Mouse (Mus musculus): ENCODE measurements around the gene Hist1h2bb. TPM values are rescaled to one million over a fixed set of nuclear protein-coding genes. Genes with fewer than 3 reads are reported as not detected.
A peak's percentile ranks its signal among the peaks of the same experiment; 100 is the strongest.
"Not testable (repeated sequence)": the region's sequence is repeated elsewhere in the genome, so short reads cannot be mapped to it uniquely, and the experiment has no call there.

The Hist1h2bb gene
- polyA plus RNA-seq, 1 experiment: 2.8 TPM

- H3K79me2 ChIP-seq (ENCODE audit: control insufficient read depth, insufficient read depth): no peaks in the 10 kb centered on the region
- no peaks in the 10 kb centered on the region for H3K79me3 ChIP-seq (ENCODE audit: low read depth)
- no peaks in the 10 kb centered on the region for H3K36me3 ChIP-seq (ENCODE audit: control insufficient read depth, insufficient read depth)
- no peak overlapping the region for H3K4me3 ChIP-seq (ENCODE audit: insufficient read depth, poor library complexity, severe bottlenecking)
- no peak for TF ChIP-seq MYOD1 (IDR thresholded peaks at IDR 0.05; ENCODE audit: control insufficient read depth, insufficient read length, low read depth)
- TF ChIP-seq FOSL1 (IDR thresholded peaks at IDR 0.05; ENCODE audit: insufficient read depth, low read length, poor library complexity, severe bottlenecking): no peak
- peak; percentile 31 for TF ChIP-seq CTCF (IDR thresholded peaks at IDR 0.05; ENCODE audit: control insufficient read depth, insufficient read depth, insufficient read length)
- no peaks in the 10 kb centered on the region for H3K27me3 ChIP-seq (ENCODE audit: control insufficient read depth, insufficient read depth, insufficient read length)
- peak overlapping the region; percentile 43 for H3ac ChIP-seq (ENCODE audit: control insufficient read depth, insufficient read length, low read depth)
Measured at GRCm38 (mm10) chr13:23700786-23701520, 45.6 kb upstream of the Hist1h2bb start.

- H3K36me3 ChIP-seq (ENCODE audit: control insufficient read depth, insufficient read depth): no peaks in the 10 kb centered on the region
- no peaks in the 10 kb centered on the region for H3K79me2 ChIP-seq (ENCODE audit: control insufficient read depth, insufficient read depth)
- TF ChIP-seq CTCF (IDR thresholded peaks at IDR 0.05; ENCODE audit: control insufficient read depth, insufficient read depth, insufficient read length) (no peak), MYOG (IDR thresholded peaks at IDR 0.05; ENCODE audit: control insufficient read depth, extremely low read depth, insufficient read length) (no peak), FOSL1 (IDR thresholded peaks at IDR 0.05; ENCODE audit: insufficient read depth, low read length, poor library complexity, severe bottlenecking) (no peak), CEBPB (IDR thresholded peaks at IDR 0.05; ENCODE audit: low read depth) (no peak), MAX (IDR thresholded peaks at IDR 0.05) (no peak), USF1 (IDR thresholded peaks at IDR 0.05; ENCODE audit: low read depth) (no peak), MYOD1 (IDR thresholded peaks at IDR 0.05; ENCODE audit: control insufficient read depth, insufficient read length, low read depth) (no peak)
- no peaks in the 10 kb centered on the region for H3K27me3 ChIP-seq (ENCODE audit: control insufficient read depth, insufficient read depth, insufficient read length)
- no peak overlapping the region for H3ac ChIP-seq (ENCODE audit: control insufficient read depth, insufficient read length, low read depth)
- no peaks in the 10 kb centered on the region for H3K79me3 ChIP-seq (ENCODE audit: low read depth)
- H3K4me3 ChIP-seq (ENCODE audit: insufficient read depth, poor library complexity, severe bottlenecking): no peak overlapping the region
Measured at GRCm38 (mm10) chr13:23702220-23702619, 44.3 kb upstream of the Hist1h2bb start.

- not testable (repeated sequence) for H3K79me2 ChIP-seq (ENCODE audit: control insufficient read depth, insufficient read depth); H3K36me3 ChIP-seq (ENCODE audit: control insufficient read depth, insufficient read depth); H3ac ChIP-seq (ENCODE audit: control insufficient read depth, insufficient read length, low read depth); H3K79me3 ChIP-seq (ENCODE audit: low read depth); H3K4me3 ChIP-seq (ENCODE audit: insufficient read depth, poor library complexity, severe bottlenecking); H3K27me3 ChIP-seq (ENCODE audit: control insufficient read depth, insufficient read depth, insufficient read length)
Measured at GRCm38 (mm10) chr13:23702801-23703200, 43.7 kb upstream of the Hist1h2bb start.

- no peaks in the 10 kb centered on the region for H3K79me3 ChIP-seq (ENCODE audit: low read depth)
- H3ac ChIP-seq (ENCODE audit: control insufficient read depth, insufficient read length, low read depth): no peak overlapping the region
- no peaks in the 10 kb centered on the region for H3K79me2 ChIP-seq (ENCODE audit: control insufficient read depth, insufficient read depth)
- no peaks in the 10 kb centered on the region for H3K27me3 ChIP-seq (ENCODE audit: control insufficient read depth, insufficient read depth, insufficient read length)
- H3K36me3 ChIP-seq (ENCODE audit: control insufficient read depth, insufficient read depth): no peaks in the 10 kb centered on the region
- no peak overlapping the region for H3K4me3 ChIP-seq (ENCODE audit: insufficient read depth, poor library complexity, severe bottlenecking)
- TF ChIP-seq USF1 (IDR thresholded peaks at IDR 0.05; ENCODE audit: low read depth): no peak
- TF ChIP-seq CTCF (IDR thresholded peaks at IDR 0.05; ENCODE audit: control insufficient read depth, insufficient read depth, insufficient read length): no peak
- TF ChIP-seq CEBPB (IDR thresholded peaks at IDR 0.05; ENCODE audit: low read depth): no peak
- no peak for TF ChIP-seq MYOD1 (IDR thresholded peaks at IDR 0.05; ENCODE audit: control insufficient read depth, insufficient read length, low read depth)
- no peak for TF ChIP-seq MAX (IDR thresholded peaks at IDR 0.05)
- TF ChIP-seq FOSL1 (IDR thresholded peaks at IDR 0.05; ENCODE audit: insufficient read depth, low read length, poor library complexity, severe bottlenecking): no peak
- TF ChIP-seq MYOG (IDR thresholded peaks at IDR 0.05; ENCODE audit: control insufficient read depth, extremely low read depth, insufficient read length): no peak
Measured at GRCm38 (mm10) chr13:23705751-23706356, 40.7 kb upstream of the Hist1h2bb start.

- Histone ChIP-seq H3K27me3 (ENCODE audit: control insufficient read depth, insufficient read depth, insufficient read length) (no peaks in the 10 kb centered on the region), H3K79me2 (ENCODE audit: control insufficient read depth, insufficient read depth) (no peaks in the 10 kb centered on the region), H3ac (ENCODE audit: control insufficient read depth, insufficient read length, low read depth) (no peak overlapping the region), H3K36me3 (ENCODE audit: control insufficient read depth, insufficient read depth) (no peaks in the 10 kb centered on the region), H3K4me3 (ENCODE audit: insufficient read depth, poor library complexity, severe bottlenecking) (no peak overlapping the region), H3K79me3 (ENCODE audit: low read depth) (no peaks in the 10 kb centered on the region)
- no peak for TF ChIP-seq USF1 (IDR thresholded peaks at IDR 0.05; ENCODE audit: low read depth)
- no peak for TF ChIP-seq CEBPB (IDR thresholded peaks at IDR 0.05; ENCODE audit: low read depth)
- no peak for TF ChIP-seq MAX (IDR thresholded peaks at IDR 0.05)
- no peak for TF ChIP-seq CTCF (IDR thresholded peaks at IDR 0.05; ENCODE audit: control insufficient read depth, insufficient read depth, insufficient read length)
- no peak for TF ChIP-seq FOSL1 (IDR thresholded peaks at IDR 0.05; ENCODE audit: insufficient read depth, low read length, poor library complexity, severe bottlenecking)
- no peak for TF ChIP-seq MYOG (IDR thresholded peaks at IDR 0.05; ENCODE audit: control insufficient read depth, extremely low read depth, insufficient read length)
- TF ChIP-seq MYOD1 (IDR thresholded peaks at IDR 0.05; ENCODE audit: control insufficient read depth, insufficient read length, low read depth): no peak
Measured at GRCm38 (mm10) chr13:23706771-23707170, 39.8 kb upstream of the Hist1h2bb start.

GRCm38 (mm10) chr13:23708041-23708440 lies 38.5 kb upstream of the Hist1h2bb start:
- TF ChIP-seq CEBPB (IDR thresholded peaks at IDR 0.05; ENCODE audit: low read depth) (no peak), MAX (IDR thresholded peaks at IDR 0.05) (no peak), FOSL1 (IDR thresholded peaks at IDR 0.05; ENCODE audit: insufficient read depth, low read length, poor library complexity, severe bottlenecking) (no peak), CTCF (IDR thresholded peaks at IDR 0.05; ENCODE audit: control insufficient read depth, insufficient read depth, insufficient read length) (no peak), MYOG (IDR thresholded peaks at IDR 0.05; ENCODE audit: control insufficient read depth, extremely low read depth, insufficient read length) (no peak), MYOD1 (IDR thresholded peaks at IDR 0.05; ENCODE audit: control insufficient read depth, insufficient read length, low read depth) (no peak), USF1 (IDR thresholded peaks at IDR 0.05; ENCODE audit: low read depth) (no peak)
- Histone ChIP-seq H3K36me3 (ENCODE audit: control insufficient read depth, insufficient read depth) (no peaks in the 10 kb centered on the region), H3ac (ENCODE audit: control insufficient read depth, insufficient read length, low read depth) (no peak overlapping the region), H3K4me3 (ENCODE audit: insufficient read depth, poor library complexity, severe bottlenecking) (no peak overlapping the region), H3K27me3 (ENCODE audit: control insufficient read depth, insufficient read depth, insufficient read length) (no peaks in the 10 kb centered on the region), H3K79me2 (ENCODE audit: control insufficient read depth, insufficient read depth) (no peaks in the 10 kb centered on the region), H3K79me3 (ENCODE audit: low read depth) (no peaks in the 10 kb centered on the region)
